Mouse (Mus musculus) layer of hippocampus, adult 2 months (tissue): ENCODE data around the gene Fam126a. TPM values are rescaled to one million over a fixed set of nuclear protein-coding genes. Genes with fewer than 3 reads are reported as not detected.

ENCODE experiments used
- DNase-seq, 2 experiments: peaks; one replicate each; pipeline ENCODE4 v3.0.0; 2022; ENCODE audit warnings: low spot score in 2 of 2
- H3K27ac ChIP-seq: fragments of 200-600 bp; 2 replicates; pipeline ENCODE4 v1.8.1; 2022
- H3K4me3 ChIP-seq: fragments of 200-600 bp; 2 replicates; pipeline ENCODE4 v1.8.1; 2022; ENCODE audit warnings: mild to moderate bottlenecking
- CTCF ChIP-seq: fragments of 200-600 bp; conservative IDR thresholded peaks from 2 replicates; pipeline ENCODE4 v1.8.1; 2022; ENCODE audit warnings: antibody characterized with exemption, mild to moderate bottlenecking, moderate library complexity
- long read RNA-seq, 2 experiments: library from polyadenylated mRNA; stranded (forward); transcript quantifications; one replicate each; pipeline ENCODE4 v2.0.0; 2021; ENCODE audit warnings: borderline mapping rate in 2 of 2
- total RNA-seq, 2 experiments: library from RNA; stranded (reverse); gene quantifications; 2 replicates each; pipeline ENCODE4 v1.2.3; 2021

The Fam126a gene
- total RNA-seq: 10 to 100 TPM; 24.8 to 28.4 TPM
- long read RNA-seq, experiment 1, full-length matches to known transcripts: 21 of 29 reads
- long read RNA-seq, experiment 1, partial matches to known transcripts: 0 of 29 reads
- long read RNA-seq, experiment 1, other reads (novel, unspliced or antisense): 8 of 29 reads
- long read RNA-seq, experiment 2, full-length matches to known transcripts: 12 of 25 reads
- long read RNA-seq, experiment 2, partial matches to known transcripts: 0 of 25 reads
- long read RNA-seq, experiment 2, other reads (novel, unspliced or antisense): 13 of 25 reads

- TF ChIP-seq CTCF: no peak
- peak within 1 kb of the TSS; percentile 86 for H3K4me3 ChIP-seq
- peak within 1 kb of the TSS; percentile 89 for H3K27ac ChIP-seq
- DNase-seq: peak; percentile 94 to 97
These were observed at the start of gene Fam126a for GRCm38 (mm10) chr5:24030579-24030969. TSS of gene Fam126a (minus strand) at chr5:24030690.

- Histone ChIP-seq H3K27ac (no peak overlapping the region), H3K4me3 (no peak overlapping the region)
- TF ChIP-seq CTCF: peak; percentile 54
- DNase-seq: no peak
These were observed 48.1 kb upstream of the Fam126a start for GRCm38 (mm10) chr5:24078420-24079179.

DNA sequence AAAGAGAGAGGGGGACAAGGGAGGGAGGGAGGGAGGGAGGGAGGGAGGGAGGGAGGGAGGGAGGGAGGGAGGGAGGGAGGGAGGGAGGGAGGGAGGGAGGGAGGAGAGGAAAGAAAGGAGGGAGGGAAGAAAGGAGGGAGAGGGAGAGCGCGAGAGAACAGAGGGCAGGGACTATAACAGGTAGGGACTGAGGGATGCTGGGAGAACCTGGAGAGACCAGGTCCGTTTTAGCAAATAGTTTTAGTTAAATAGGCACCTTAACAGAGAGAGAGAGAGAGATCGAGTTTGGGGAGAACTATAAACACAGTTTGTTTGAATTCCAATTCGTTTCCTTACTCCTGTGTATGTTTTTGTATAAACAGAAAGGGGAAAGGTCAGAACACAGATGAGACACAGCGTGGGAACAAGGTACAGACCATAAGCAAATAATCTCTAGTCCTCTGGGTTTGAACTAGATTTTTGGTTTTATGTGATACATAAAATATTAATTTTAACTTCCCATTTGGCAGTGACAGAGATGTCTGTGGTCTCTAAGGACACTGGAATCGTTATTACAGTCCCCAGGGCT is 47.3 kb upstream of the Fam126a start:
- DNase-seq: no peak
- H3K4me3 ChIP-seq: peak overlapping the region; percentile 55
- peak overlapping the region; percentile 66; the same call in 1 of the 2 replicates for H3K27ac ChIP-seq
- TF ChIP-seq CTCF: no peak

DNA sequence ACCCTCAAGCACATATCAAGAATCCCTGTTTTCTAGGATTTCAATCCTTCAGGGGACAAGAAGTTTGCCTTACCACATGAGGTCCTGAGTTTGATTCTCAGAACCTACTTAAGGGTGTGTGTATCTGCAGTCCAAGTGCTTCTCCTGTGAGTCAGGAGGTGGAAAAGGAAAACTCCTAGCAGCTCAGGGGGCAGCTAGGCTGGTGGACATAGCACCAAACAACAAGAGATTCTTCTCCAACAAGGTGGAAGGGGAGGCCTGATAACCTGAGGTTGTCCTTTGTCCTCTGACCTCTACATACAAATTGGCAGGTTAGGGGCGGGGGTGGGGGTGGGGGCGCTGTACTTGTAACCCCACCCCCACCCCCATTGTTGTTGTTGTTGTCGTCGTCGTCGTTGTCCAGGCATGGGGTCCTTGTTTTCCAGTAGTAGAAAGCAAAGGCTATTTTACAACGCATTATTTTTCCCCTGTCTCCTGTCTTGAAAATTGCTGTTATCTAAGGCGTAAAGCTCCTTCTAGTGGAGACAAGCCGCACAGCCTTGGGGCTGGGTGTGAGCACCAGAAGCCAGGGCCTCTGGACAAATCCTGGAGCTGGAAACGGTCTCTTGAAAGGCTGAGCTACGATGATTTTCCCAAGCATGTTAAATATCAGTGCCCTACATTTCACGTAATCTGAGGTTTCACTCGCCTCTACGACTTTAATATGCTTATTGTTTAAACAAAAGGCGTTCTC is 46.7 kb upstream of the Fam126a start:
- Histone ChIP-seq H3K4me3 (peak overlapping the region; percentile 55), H3K27ac (peak overlapping the region; percentile 66; the same call in 1 of the 2 replicates)
- peak; percentile 83 for TF ChIP-seq CTCF
- DNase-seq: peak; percentile 60 to 79

DNA sequence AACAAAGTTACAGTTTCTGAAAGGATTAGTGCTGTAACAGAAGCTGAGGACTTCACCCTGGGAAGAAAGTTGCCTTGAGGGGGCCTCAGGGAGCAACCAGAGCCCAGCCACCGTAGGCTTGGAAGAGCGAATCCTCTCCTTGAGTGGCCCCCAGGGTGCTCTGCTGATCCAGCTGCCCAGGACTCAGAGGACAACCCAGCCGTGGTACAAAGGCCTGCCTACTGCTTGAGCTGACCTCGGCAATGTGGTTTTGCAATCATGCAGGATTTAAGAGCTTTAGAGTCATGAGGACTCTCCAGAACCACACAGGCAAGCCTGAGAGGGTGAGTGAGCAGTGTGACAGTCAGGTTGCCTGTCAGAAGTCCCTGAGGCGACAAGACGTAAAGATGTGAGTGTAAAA is 41.5 kb upstream of the Fam126a start:
- TF ChIP-seq CTCF: no peak
- H3K27ac ChIP-seq: no peak overlapping the region
- no peak overlapping the region for H3K4me3 ChIP-seq
- DNase-seq: no peak

DNA sequence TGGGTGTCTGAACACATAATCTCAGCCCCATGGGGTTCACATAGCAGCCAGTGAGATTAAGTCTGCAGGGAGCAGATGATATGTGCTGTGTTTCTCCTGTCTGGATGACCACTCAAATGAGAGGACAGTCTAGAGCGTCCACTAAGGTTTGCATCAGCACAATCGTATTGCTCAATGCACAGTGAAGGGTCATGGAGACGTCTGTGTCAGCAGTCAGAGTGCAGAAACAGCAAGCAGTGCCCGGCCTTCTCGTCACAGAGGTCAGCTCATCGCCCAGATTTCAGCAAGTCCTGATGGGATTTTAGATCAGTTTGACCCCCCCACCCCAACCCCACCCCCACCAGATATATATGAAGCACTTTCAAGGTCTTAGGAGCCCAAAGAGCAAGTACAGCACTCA is 38.5 kb upstream of the Fam126a start:
- no peak for DNase-seq
- TF ChIP-seq CTCF: no peak
- no peak overlapping the region for H3K27ac ChIP-seq
- H3K4me3 ChIP-seq: no peak overlapping the region

GRCm38 (mm10) chr5:24063545-24063944 is 33.1 kb upstream of the Fam126a start:
- no peak for TF ChIP-seq CTCF
- no peak overlapping the region for H3K4me3 ChIP-seq
- DNase-seq: no peak
- no peak overlapping the region for H3K27ac ChIP-seq

DNA sequence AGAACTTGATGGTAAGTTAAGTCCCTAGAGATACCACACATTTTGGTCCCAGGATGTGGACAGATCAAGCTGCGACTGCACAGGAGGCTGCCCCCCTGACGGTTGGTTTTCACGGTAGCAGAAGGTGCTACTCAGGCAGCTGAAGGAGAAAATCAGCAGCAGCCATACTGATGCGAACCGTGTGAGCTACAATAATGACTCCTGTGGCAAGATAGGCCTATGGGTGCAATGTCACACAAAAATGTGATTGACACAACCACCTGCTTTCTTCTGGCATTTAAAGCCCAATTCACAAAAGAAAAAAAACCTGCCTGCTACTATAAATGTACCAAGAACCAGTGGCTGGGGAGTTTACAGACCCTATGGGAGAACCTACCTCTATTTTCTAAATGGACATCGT is 32.5 kb upstream of the Fam126a start:
- no peak for DNase-seq
- TF ChIP-seq CTCF: no peak
- no peak overlapping the region for H3K27ac ChIP-seq
- no peak overlapping the region for H3K4me3 ChIP-seq

GRCm38 (mm10) chr5:24060949-24061348 is 30.5 kb upstream of the Fam126a start:
- TF ChIP-seq CTCF: no peak
- Histone ChIP-seq H3K27ac (no peak overlapping the region), H3K4me3 (no peak overlapping the region)
- DNase-seq: no peak

- peak; percentile 49 for TF ChIP-seq CTCF
- no peak overlapping the region for H3K4me3 ChIP-seq
- no peak overlapping the region for H3K27ac ChIP-seq
- DNase-seq: no peak
These were observed 27.1 kb upstream of the Fam126a start for GRCm38 (mm10) chr5:24057592-24057991.

DNA sequence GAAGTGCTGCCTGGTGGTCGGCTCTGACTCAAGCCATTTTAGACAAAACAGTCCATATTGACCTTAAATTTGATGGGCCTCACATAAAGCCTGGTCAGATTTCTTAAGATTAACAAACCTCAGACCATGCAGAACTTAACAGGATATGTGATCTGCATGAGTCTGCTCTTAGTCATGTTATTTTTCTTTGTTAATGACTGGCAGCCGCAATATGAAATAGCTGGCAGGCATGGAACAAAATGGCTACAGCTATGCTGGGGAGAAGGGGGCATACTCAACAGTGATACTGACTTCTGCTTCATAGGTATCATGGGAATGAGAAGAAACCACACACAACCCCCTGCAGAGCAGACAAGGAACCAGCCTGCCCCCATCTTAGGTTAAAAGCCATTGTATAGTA is 26.4 kb upstream of the Fam126a start:
- no peak for DNase-seq
- TF ChIP-seq CTCF: no peak
- Histone ChIP-seq H3K4me3 (no peak overlapping the region), H3K27ac (no peak overlapping the region)

DNA sequence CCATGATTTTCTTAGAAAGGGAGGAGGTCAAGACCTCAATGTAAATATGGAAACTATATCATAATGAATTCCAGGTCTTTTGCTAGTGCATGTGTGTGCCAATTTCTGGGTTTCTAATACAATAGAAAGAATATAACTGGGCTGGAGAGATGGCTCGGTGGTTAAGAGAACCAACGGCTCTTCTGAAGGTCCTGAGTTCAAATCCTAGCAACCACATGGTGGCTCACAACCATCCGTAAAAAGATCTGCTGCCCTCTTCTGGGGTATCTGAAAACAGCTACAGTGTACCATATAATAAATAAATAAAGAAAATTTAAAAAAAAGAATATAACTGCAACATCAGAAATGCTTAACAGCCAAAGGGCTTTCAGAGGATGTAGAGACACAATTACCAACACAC is 23.9 kb upstream of the Fam126a start:
- peak; percentile 65 for TF ChIP-seq CTCF
- H3K4me3 ChIP-seq: no peak overlapping the region

More for the DNA sequence above, 23.9 kb upstream of the Fam126a start:
- no peak for DNase-seq
- no peak overlapping the region for H3K27ac ChIP-seq
